Mouse (Mus musculus) G1E (cell line): ENCODE data around the gene Pdcd1lg2. TPM values are rescaled to one million over a fixed set of nuclear protein-coding genes. Genes with fewer than 3 reads are reported as not detected.

Experiments used
- ATAC-seq: 2 replicates; pipeline ENCODE4 v1.8.0; 2016; ENCODE audit warnings: mild to moderate bottlenecking; ENCODE audit not compliant: insufficient number of reproducible peaks, poor library complexity, low FRiP score, severe bottlenecking; ENCODE audit errors: extremely low read depth
- DNase-seq: peaks from one replicate; pipeline ENCODE4 v3.0.0; 2012; ENCODE audit warnings: low spot score
- H3K27me3 ChIP-seq: 2 replicates; pipeline ENCODE4 v1.6.1; 2012; ENCODE audit warnings: mild to moderate bottlenecking, low read length, inconsistent platforms; ENCODE audit not compliant: insufficient read depth
- H3K36me3 ChIP-seq: replicated peaks from 2 replicates; pipeline ENCODE3; 2012; ENCODE audit warnings: mild to moderate bottlenecking, inconsistent platforms
- H3K4me1 ChIP-seq: 2 replicates; pipeline ENCODE4 v1.6.1; 2012; ENCODE audit warnings: low read depth, low read length, inconsistent platforms, mixed read lengths; ENCODE audit not compliant: insufficient read depth
- H3K4me3 ChIP-seq: 2 replicates; pipeline ENCODE4 v1.5.1; 2012; ENCODE audit warnings: low read depth, mild to moderate bottlenecking, inconsistent platforms, low read length, moderate library complexity, mixed read lengths
- H3K9me3 ChIP-seq: replicated peaks from 2 replicates; pipeline ENCODE4 v1.6.1; 2012; ENCODE audit warnings: inconsistent platforms
- CTCF ChIP-seq: IDR thresholded peaks from 2 replicates; pipeline ENCODE4 v1.5.1; 2012; ENCODE audit warnings: low read depth, low read length, inconsistent platforms, mixed read lengths
- GATA1 ChIP-seq: IDR thresholded peaks from 2 replicates; pipeline ENCODE4 v1.6.1; 2012; ENCODE audit warnings: borderline replicate concordance, low read length, inconsistent platforms, mixed read lengths
- GATA2 ChIP-seq: IDR thresholded peaks from 2 replicates; pipeline ENCODE4 v1.6.1; 2012; ENCODE audit warnings: low read depth, low read length, inconsistent platforms, borderline replicate concordance
- POLR2AphosphoS5 ChIP-seq: IDR thresholded peaks from 2 replicates; pipeline ENCODE4 v1.6.1; 2012; ENCODE audit warnings: low read depth, low read length, inconsistent platforms; ENCODE audit not compliant: insufficient replicate concordance
- TAL1 ChIP-seq: conservative IDR thresholded peaks from 2 replicates; pipeline ENCODE4 v1.6.1; 2012; ENCODE audit warnings: low read depth, low read length, inconsistent platforms, mixed read lengths
- polyA plus RNA-seq: library from polyadenylated mRNA; stranded (reverse); fragments of >175 nt; gene quantifications from 2 replicates; pipeline ENCODE4 v1.2.3, GENCODE M21; 2012
- total RNA-seq, 2 experiments: library from RNA; stranded (forward) in 1 of 2; stranded (reverse) in 1 of 2; fragments of 200-1000 nt in 1 of 2; fragments of >200 nt in 1 of 2; fragmentation: Nextera tagmentation in 1 of 2; gene quantifications; 2 replicates each; pipeline ENCODE4 v1.2.3; 2014 to 2017

Gene Pdcd1lg2
- total and polyA plus RNA-seq, 3 experiments: 0.16 to 10.5 (median 2.5) TPM

GRCm38 (mm10) chr19:29416393-29416902 is 5.7 kb downstream of the Pdcd1lg2 start:
- TF ChIP-seq GATA2 (no peak), POLR2AphosphoS5 (no peak), GATA1 (no peak), CTCF (no peak), TAL1 (no peak)
- H3K4me3 ChIP-seq: no peak overlapping the region
- peaks cover 55% of the 10 kb centered on the region for H3K4me1 ChIP-seq

GRCm38 (mm10) chr19:29417188-29417587 is 6.5 kb downstream of the Pdcd1lg2 start:
- peak; percentile 47 for ATAC-seq
- no peak for DNase-seq
- H3K36me3 ChIP-seq: no peaks in the 10 kb centered on the region
- no peak overlapping the region for H3K4me3 ChIP-seq
- TF ChIP-seq GATA2 (no peak), CTCF (no peak), TAL1 (peak; percentile 59), POLR2AphosphoS5 (no peak), GATA1 (no peak)
- H3K27me3 ChIP-seq: no peaks in the 10 kb centered on the region
- H3K9me3 ChIP-seq: no peaks in the 10 kb centered on the region
- H3K4me1 ChIP-seq: peaks cover 61% of the 10 kb centered on the region

More at GRCm38 (mm10) chr19:29416393-29416902, 5.7 kb downstream of the Pdcd1lg2 start:
- no peaks in the 10 kb centered on the region for H3K36me3 ChIP-seq
- ATAC-seq (no peak), DNase-seq (no peak)
- no peaks in the 10 kb centered on the region for H3K27me3 ChIP-seq
- H3K9me3 ChIP-seq: no peaks in the 10 kb centered on the region

GRCm38 (mm10) chr19:29417894-29418293 is 7.2 kb downstream of the Pdcd1lg2 start:
- Histone ChIP-seq H3K4me1 (peaks cover 66% of the 10 kb centered on the region), H3K9me3 (no peaks in the 10 kb centered on the region), H3K27me3 (no peaks in the 10 kb centered on the region), H3K4me3 (no peak overlapping the region), H3K36me3 (no peaks in the 10 kb centered on the region)
- TF ChIP-seq POLR2AphosphoS5: no peak
- TF ChIP-seq TAL1: no peak
- TF ChIP-seq CTCF: no peak
- TF ChIP-seq GATA2: no peak
- TF ChIP-seq GATA1: no peak
- no peak for ATAC-seq
- DNase-seq: no peak

GRCm38 (mm10) chr19:29418661-29419115 is 8.0 kb downstream of the Pdcd1lg2 start:
- no peak overlapping the region; the same call in 1 of the 2 replicates for H3K4me3 ChIP-seq

GRCm38 (mm10) chr19:29419506-29419905 is 8.8 kb downstream of the Pdcd1lg2 start:
- Histone ChIP-seq H3K9me3 (no peaks in the 10 kb centered on the region), H3K36me3 (no peaks in the 10 kb centered on the region), H3K27me3 (no peaks in the 10 kb centered on the region), H3K4me1 (peaks cover 69% of the 10 kb centered on the region), H3K4me3 (no peak overlapping the region)
- no peak for ATAC-seq
- DNase-seq: no peak
- TF ChIP-seq GATA2: no peak
- no peak for TF ChIP-seq POLR2AphosphoS5
- no peak for TF ChIP-seq CTCF
- no peak for TF ChIP-seq GATA1

More at GRCm38 (mm10) chr19:29418661-29419115, 8.0 kb downstream of the Pdcd1lg2 start:
- ATAC-seq: peak; percentile 71
- Histone ChIP-seq H3K36me3 (no peaks in the 10 kb centered on the region), H3K27me3 (no peaks in the 10 kb centered on the region), H3K9me3 (no peaks in the 10 kb centered on the region), H3K4me1 (peaks cover 71% of the 10 kb centered on the region)
- no peak for TF ChIP-seq POLR2AphosphoS5
- no peak for TF ChIP-seq GATA2
- no peak for TF ChIP-seq CTCF
- TF ChIP-seq TAL1: no peak
- TF ChIP-seq GATA1: no peak
- no peak for DNase-seq

- Histone ChIP-seq H3K36me3 (no peaks in the 10 kb centered on the region), H3K9me3 (no peaks in the 10 kb centered on the region), H3K4me3 (no peak overlapping the region), H3K4me1 (peaks cover 64% of the 10 kb centered on the region), H3K27me3 (no peaks in the 10 kb centered on the region)
- no peak for ATAC-seq
- TF ChIP-seq TAL1 (no peak), CTCF (no peak), GATA1 (no peak), GATA2 (no peak), POLR2AphosphoS5 (no peak)
- no peak for DNase-seq
Measured at GRCm38 (mm10) chr19:29419946-29420345, 9.2 kb downstream of the Pdcd1lg2 start.
